Mouse (Mus musculus) cerebellum, adult (tissue): Measurements from ENCODE around the gene Cd5l.

Source experiments
- ATAC-seq: cut with Nextera tagmentation; 2 replicates; pipeline ENCODE4 v1.9.2; 2017; ENCODE audit warnings: mild to moderate bottlenecking, moderate library complexity, mixed read lengths; ENCODE audit not compliant: insufficient number of reproducible peaks, low FRiP score, low TSS enrichment

Gene Cd5l

DNA sequence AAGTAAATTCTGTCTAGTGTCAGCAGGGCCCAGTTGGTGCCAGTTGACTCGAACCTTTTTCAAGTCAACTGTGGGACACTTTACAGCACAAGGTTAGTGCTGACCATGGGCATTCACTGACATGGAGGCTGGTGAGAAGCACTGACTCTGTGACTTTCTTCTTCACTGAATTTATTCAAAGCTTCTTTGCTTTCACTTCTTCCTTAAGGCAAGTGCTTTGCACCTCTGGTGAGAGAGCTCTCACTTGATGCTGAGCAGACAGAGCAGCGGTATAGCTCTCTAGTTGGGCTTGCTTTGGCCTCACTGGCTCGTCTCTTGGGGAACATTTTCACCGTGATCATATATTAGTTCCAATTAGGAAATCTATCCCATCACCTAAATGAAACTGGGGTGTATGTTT lies 42.2 kb downstream of the Cd5l start:
- ATAC-seq: no peak

DNA sequence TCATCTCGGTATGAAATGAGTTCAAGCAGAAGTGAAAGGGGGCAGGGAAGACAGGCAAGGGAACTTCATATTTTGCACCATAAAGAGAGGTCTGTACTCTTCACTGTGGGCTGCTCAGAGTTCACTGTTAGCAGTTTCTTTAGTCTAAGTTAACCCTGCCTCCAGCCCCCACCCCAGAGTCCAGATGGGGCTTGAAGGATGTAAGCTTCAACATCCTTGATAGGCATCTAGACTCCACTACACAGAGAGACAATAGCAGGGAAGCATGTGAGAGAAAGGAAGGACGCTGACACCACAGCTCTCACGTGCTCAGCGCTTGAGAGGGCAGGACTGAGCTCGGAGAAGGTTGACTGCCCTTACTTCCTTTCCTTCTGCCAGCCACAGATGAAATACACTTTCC lies 43.6 kb downstream of the Cd5l start:
- ATAC-seq: no peak

DNA sequence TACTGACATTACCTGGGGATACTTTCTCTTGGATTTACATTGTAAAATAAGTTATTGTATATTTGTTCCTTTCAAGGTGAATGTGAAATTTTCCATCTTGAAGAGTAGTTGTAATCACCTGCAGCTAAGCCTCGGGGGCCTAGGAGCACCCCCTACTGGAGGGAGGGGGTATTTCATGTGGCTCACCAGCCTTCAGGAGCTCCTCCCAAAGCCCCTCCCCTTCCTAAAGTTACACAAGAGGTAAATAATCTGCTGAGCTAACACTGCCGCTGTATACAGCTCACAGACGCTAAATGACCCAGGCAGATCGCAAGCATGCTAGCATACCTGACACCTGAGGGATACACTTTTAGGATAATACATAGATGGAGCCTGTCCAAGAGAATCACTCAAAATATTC lies 50.5 kb downstream of the Cd5l start:
- ATAC-seq: no peak

DNA sequence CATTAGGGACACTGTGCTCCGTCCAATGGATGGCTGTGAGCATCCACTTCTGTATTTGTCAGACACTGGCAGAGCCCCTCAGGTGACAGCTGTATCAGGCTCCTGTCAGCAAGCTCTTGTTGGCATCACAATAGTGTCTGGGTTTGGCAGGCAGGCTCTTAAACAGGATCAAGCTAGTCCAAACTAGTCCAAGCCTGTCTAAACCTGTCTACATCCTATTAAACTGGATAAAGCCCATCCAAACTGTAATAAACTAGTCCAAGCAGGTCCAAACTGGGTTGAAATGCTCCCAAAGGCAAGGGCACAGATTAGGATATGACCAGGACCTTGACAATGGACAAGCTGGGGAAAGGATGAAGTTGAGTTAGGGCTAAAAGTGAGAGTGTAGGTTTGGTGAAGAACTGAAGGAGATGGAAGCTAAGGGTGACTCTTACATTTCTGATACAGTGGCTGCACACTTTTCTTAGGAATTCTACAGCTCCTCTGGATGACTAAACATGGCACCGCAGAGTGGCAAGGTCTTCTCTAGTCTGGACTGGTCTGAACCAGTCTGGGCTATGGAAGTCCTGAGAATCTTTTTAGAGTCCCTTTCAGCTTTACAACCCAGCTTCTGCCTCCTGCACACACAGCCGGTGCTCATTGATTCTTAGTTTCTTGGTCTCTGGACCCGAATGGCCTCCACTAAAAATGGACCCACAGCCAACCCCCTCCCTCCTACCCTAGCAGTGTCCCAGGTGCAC lies 51.7 kb downstream of the Cd5l start:
- no peak; the same call in 1 of the 2 replicates for ATAC-seq

DNA sequence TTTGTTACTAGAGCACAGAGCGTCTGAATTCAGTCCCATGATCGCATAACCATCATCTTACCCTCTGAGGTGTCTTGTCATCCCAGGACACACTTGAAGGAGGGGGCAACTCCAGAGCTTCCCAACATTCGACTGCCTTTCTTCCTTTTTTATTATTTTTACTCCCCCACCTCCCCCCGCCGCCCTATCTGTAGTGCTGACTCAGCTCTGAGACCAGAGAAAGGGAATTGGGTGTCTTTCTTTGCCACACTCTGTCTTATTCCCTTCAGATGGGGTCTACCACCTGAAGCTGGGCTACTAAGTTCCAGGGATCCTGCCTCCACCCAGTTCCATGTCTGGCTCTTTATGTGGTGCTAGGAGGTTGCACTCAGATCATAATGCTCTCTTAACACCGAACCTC lies 52.9 kb downstream of the Cd5l start:
- no peak for ATAC-seq

- ATAC-seq: peak; percentile 62; the same call in 1 of the 2 replicates
Observed at GRCm38 (mm10) chr3:87411150-87411549, 53.5 kb downstream of the Cd5l start.

DNA sequence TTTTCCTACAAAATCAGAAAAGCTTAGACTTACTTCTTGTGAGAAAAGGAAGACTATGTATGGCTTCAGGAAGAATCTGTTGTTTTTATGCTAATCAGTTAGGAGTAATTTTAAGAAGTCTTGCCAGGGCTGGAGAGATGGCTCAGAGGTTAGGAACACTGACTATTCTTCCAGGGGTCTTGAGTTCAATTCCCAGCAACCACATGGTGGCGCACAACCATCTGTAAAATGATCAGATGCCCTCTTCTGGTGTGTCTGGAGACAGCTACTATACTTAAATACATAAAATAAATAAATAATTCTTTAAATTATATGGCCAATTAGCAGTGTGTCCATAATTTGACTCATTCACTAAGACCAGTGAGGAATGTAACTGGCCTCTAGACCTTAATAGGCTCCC lies 63.0 kb downstream of the Cd5l start:
- no peak for ATAC-seq
